Mouse (Mus musculus): ENCODE measurements around the gene Gm8926.
"Not testable (repeated sequence)": the region's sequence is repeated elsewhere in the genome, so short reads cannot be mapped to it uniquely, and the experiment has no call there.

The Gm8926 gene

DNA sequence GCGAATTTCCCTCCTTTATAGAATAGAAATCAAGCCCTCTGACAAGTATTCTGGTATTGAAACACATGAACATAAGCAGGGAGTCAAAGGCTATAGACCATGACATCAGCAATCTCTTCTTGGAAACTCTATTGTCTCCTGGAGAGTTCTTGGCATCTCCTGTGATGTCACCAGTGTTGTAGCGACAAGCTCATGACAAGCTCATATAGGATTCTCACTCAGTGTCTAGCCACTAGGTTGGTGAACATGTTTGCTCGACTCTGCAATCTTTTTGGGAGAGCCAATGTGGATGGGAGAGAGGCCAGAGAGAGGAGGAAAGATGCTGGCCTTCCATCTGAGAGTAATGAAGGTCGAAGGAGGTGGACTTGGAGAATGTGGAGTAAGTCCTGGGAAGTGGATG lies at the start of gene Gm8926:
TSS of gene Gm8926 (plus strand) at position 301 of the 400 bp plus-strand sequence.
- DNase-seq (ENCODE audit: low spot score in 2 of 2) = not testable (repeated sequence)
